Mouse (Mus musculus) fat pad, adult 2 months (tissue): ENCODE measurements at regions not wholly inside any gene's neighbourhood (a gene's known extent, or its start where the extent isn't known, plus 50 kb on each side); places are given as distances from the start of the nearest gene placed in this dataset.
A peak's percentile ranks its signal among the peaks of the same experiment; 100 is the strongest.

Source experiments
- DNase-seq: peaks from one replicate; pipeline ENCODE4 v3.0.0-alpha.2; 2011; ENCODE audit warnings: low read depth, low spot score; ENCODE audit errors: extremely low read depth

DNA sequence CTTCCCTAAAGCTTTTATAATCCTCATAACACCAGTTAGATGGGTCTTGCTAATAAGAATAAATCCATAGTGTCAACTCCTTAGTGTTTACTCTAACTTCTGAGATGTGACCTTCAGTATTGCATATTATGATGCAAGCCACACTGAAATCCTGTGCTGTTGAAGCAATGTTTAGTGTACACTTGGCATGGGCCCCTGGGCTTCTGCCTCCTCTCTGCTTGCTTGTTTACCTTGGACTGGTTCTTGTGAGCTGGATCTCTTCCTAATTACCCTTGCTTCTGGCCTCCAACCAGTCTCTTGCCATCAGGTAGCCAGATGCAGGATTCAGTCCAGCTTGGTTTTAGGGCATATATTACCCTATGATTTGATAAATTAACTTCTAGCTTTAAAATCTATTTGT is 57.0 kb downstream of the Rgs2 start:
- DNase-seq, result peak; percentile 90

DNA sequence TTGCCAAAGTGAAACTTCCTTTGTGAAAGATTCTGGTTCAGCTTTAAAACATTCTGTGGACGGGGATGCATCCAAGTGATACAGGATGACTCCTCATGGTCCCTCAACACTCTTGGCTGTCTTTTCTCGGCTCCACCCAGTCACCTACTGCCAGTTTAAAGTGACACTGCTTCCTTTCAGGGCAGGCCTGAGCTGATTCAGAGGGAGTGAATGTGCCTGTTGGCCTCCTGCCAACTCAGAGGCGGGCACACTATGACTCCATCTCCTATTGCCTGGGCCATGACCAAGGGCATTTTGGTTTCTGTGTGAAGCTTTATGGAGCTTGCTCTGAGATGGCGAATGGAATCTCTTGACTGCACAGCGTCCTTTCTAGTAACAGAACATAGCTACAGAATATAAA is 62.5 kb downstream of the Rgs2 start:
- no peak for DNase-seq

DNA sequence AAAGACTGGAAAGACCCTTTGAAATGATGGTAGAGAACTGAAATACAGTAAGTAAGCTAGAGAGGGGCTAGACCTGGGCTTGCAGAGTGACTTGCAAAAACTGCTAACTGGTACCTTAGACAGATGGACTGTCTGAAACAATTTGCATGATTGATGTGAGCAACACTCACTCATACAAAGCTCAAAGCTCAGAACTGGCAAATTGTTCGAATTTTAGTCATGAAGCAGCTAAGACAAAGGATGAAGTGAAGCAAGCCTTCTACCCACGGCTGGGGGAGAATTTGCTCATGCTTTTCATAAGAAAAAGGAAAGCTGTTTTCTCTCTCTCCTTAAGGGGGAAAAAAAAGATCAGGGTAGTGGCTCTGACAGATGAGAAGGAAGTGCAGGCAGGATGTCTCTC is 64.5 kb downstream of the Rgs2 start:
- DNase-seq, result no peak

DNA sequence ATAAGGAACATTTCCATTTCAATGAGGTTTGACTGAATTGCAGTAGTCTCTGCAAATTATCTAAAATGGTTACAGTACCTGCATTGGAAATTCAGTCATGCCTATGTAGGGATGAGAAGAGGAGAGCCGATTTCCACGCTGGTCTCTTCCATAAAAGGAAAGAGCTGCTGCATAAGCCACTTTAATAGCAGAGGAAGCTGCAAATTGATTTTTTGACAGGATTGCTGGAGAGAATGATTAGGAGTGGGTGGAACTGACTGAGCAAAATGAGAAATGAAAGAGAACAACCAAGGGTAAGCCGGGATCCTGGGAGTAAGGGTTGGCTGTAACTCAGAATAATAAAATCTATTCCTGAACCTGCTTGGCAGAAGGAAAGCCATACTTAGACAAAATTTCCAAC is 65.4 kb downstream of the Rgs2 start:
- no peak for DNase-seq

DNA sequence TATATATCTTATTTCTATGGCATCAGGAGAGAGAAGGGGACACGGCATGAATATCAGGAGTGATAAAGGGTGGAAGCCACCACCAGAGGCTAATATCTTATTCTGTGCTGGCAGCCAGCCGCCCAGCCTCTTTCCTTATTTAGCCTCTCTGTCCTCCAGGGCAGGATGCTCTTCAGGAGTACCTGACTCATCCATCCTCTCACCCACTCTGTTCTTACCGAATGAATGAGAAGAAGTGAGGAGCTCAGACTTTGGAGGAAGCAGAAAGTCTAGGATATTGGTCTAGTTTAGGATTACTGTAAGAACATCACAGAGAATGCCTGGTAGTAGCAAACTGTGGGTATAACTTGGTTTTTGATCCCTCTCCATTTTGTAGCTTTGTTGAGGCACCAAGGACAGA is 73.2 kb downstream of the Rgs2 start:
- no peak for DNase-seq

GRCm38 (mm10) chr1:143929567-143930165 is 74.3 kb downstream of the Rgs2 start:
- DNase-seq, result no peak

- DNase-seq, result no peak
Measured at GRCm38 (mm10) chr1:143922499-143922898, 81.5 kb downstream of the Rgs2 start.

DNA sequence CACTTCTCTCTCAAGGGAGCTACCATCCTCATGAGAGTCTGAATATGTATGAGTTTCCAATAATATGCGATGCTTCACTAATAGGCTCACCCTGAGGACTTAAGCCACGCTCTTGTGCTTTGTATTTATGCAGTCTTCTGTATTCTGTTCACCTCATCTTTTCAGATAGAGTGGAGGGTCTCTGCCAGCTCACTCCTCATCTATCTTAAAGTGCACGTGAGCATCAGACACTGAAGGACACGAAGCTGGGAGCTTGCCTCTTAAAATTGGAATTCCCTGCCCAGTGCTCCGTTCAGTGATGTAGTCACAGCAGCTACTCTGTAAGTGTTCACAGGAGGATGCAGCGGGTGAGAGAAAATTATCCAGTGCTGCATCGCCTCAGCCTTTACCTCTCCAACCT is 83.7 kb downstream of the Rgs2 start:
- DNase-seq, result no peak

GRCm38 (mm10) chr1:143918949-143919348 is 85.0 kb downstream of the Rgs2 start:
- no peak for DNase-seq

GRCm38 (mm10) chr1:143918146-143918774 is 85.7 kb downstream of the Rgs2 start:
- no peak for DNase-seq

GRCm38 (mm10) chr1:143917623-143918022 is 86.3 kb downstream of the Rgs2 start:
- no peak for DNase-seq

GRCm38 (mm10) chr1:143916587-143916986 is 87.4 kb downstream of the Rgs2 start:
- DNase-seq, result no peak

GRCm38 (mm10) chr1:143912586-143912985 is 91.4 kb downstream of the Rgs2 start:
- no peak for DNase-seq

GRCm38 (mm10) chr1:143911230-143911629 is 92.7 kb downstream of the Rgs2 start:
- DNase-seq, result no peak

DNA sequence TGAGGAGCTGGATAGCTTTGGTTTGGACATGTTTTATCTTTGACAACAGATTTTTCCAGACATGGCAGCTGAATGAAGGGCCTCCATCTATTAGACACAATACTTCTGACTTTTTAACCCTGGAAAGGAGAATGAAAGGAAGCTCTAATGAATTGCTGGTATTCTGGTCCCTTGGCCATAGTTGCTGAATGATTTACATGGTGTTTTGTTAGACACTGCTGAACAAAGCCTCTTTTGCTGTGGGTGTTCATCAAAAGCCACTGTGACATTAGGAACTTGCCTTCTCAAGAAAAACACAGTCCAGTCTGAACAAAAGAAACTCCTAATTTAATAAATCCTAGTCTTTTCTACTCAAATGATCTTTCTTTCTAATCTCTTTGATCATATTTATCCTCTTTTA is 93.4 kb downstream of the Rgs2 start:
- no peak for DNase-seq

- no peak for DNase-seq
Measured at GRCm38 (mm10) chr1:143907312-143907711, 96.6 kb downstream of the Rgs2 start.

- no peak for DNase-seq
Measured at GRCm38 (mm10) chr1:143906881-143907280, 97.1 kb downstream of the Rgs2 start.

DNA sequence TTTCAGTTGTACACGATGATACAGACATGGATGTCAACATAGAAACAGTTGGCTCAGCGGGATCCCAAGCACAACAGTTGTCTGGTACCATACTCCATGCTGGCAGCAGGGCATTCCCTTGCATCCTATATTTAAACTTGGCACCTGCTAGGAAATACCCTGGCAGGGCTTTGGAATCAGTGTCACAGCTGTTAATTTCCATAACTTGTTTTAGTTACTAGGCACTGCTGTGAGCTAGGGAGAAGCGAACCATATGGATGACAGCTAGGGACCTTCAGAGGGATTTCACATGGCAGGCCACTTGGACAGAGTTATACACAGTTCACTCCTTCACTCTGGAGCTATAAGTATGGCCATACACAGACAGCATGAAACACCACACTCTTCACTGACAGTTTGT is 100.0 kb downstream of the Rgs2 start:
- DNase-seq, result no peak

DNA sequence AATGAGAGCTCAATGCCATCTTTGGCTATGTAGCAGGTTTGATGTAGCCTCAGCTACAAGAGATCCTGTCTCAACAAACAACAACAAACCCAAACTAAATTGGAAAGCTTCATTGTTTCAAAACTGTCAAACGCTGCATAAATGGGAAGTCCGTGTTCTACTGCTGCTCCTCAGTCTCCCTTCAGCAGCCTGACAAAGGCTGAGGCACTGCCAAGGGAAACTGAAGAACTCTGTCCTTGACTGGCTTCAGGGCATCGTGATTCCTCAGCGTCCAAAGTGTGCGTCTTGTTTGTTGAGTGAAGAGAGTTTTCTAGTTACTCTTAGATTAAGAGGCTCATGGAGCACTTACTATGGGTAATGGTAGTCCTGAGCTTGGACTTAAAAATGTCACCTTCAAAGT is 100.7 kb downstream of the Rgs2 start:
- DNase-seq, result no peak

- no peak for DNase-seq
Measured at GRCm38 (mm10) chr1:143901127-143901920, 102.6 kb downstream of the Rgs2 start.

- no peak for DNase-seq
Measured at GRCm38 (mm10) chr1:143888510-143888909, 111.4 kb downstream of the Uchl5 start.

GRCm38 (mm10) chr1:143888065-143888464 is 111.0 kb downstream of the Uchl5 start:
- no peak for DNase-seq
